Mouse (Mus musculus) stomach, embryonic 16.5 days (tissue): ENCODE results near the gene Cnppd1. TPM values are rescaled to one million over a fixed set of nuclear protein-coding genes. Genes with fewer than 3 reads are reported as not detected.

Experiments used
- ATAC-seq: fragments of 200-750 bp; cut with Nextera tagmentation; 2 replicates; pipeline ENCODE4 v1.8.0; 2017; ENCODE audit warnings: moderate number of reproducible peaks, moderate TSS enrichment; ENCODE audit not compliant: insufficient read depth, low FRiP score
- H3K27ac ChIP-seq: fragments of 300-500 bp; sonication (generic); 2 replicates; pipeline ENCODE4 v1.5.1; 2014; ENCODE audit warnings: low read length
- H3K27me3 ChIP-seq: fragments of 300-500 bp; sonication (generic); 2 replicates; pipeline ENCODE4 v1.6.1; 2014; ENCODE audit warnings: low read length, control low read depth, mixed read lengths; ENCODE audit not compliant: control insufficient read depth, insufficient read depth
- H3K36me3 ChIP-seq: fragments of 300-500 bp; sonication (generic); 2 replicates; pipeline ENCODE4 v1.6.1; 2014; ENCODE audit warnings: low read length; ENCODE audit not compliant: control insufficient read depth, insufficient read depth
- H3K4me1 ChIP-seq: fragments of 300-500 bp; sonication (generic); 2 replicates; pipeline ENCODE4 v1.6.1; 2014; ENCODE audit warnings: low read length, control low read depth, mixed read lengths; ENCODE audit not compliant: control insufficient read depth, insufficient read depth
- H3K4me2 ChIP-seq: fragments of 300-500 bp; sonication (generic); 2 replicates; pipeline ENCODE4 v1.6.1; 2014; ENCODE audit warnings: low read depth, low read length, mixed read lengths
- H3K4me3 ChIP-seq: fragments of 300-500 bp; sonication (generic); replicated peaks from 2 replicates; pipeline ENCODE4 v1.5.1; 2014; ENCODE audit warnings: mild to moderate bottlenecking, low read length
- H3K9ac ChIP-seq: fragments of 300-500 bp; sonication (generic); 2 replicates; pipeline ENCODE4 v1.6.1; 2014; ENCODE audit warnings: low read length
- H3K9me3 ChIP-seq: fragments of 300-500 bp; sonication (generic); replicated peaks from 2 replicates; pipeline ENCODE4 v1.6.1; 2016; ENCODE audit warnings: low read length, control low read depth; ENCODE audit not compliant: control insufficient read depth
- WGBS: fragments of 180-500 bp; shearing (Covaris S2); extraction: QIAGEN DNeasy Blood & Tissue Kit; methylation state at CpG from one replicate; pipeline ENCODE4 v1.1.7; 2014; 5-methylcytosine and 5-hydroxymethylcytosine counted together
- polyA plus RNA-seq: library from polyadenylated mRNA; unstranded; fragments of >200 nt; fragmentation: Nextera tagmentation; extraction: Ambion mirVana; gene quantifications from 2 replicates; pipeline ENCODE4 v1.2.1, GENCODE M21; 2015

Gene Cnppd1
- polyA plus RNA-seq, 1 experiment from 2014 or later, result 41.4 TPM

DNA sequence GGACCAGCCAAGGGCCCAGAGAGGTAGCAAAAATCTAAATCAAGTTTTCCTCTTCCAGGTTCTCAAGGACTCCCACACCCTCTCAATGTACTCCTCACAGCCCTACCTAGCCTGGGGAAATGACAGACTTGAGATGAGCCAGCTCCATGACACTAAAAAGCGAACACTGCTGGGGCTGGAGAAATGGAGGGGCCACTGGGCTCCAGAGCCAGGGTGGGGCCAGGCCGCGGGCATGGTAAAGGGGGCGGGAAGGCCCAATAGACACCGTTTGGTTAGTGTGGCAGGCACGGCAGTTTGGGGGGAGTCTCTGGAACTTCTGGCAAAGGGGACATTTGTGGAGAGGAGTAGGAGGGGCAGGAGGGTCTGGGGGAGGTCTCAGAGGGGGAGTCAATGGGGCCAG lies 6.2 kb downstream of the Cnppd1 start:
- H3K9ac ChIP-seq, result no peak overlapping the region
- no peak overlapping the region for H3K27ac ChIP-seq
- no peak for ATAC-seq
- 67% methylated on average over 6 of the region's 6 CpGs for WGBS
- peaks cover 17% of the 10 kb centered on the region; the same call in 1 of the 2 replicates for H3K36me3 ChIP-seq
- no peaks in the 10 kb centered on the region for H3K9me3 ChIP-seq
- H3K4me1 ChIP-seq, result peaks cover 16% of the 10 kb centered on the region
- H3K4me2 ChIP-seq, result no peak overlapping the region
- H3K27me3 ChIP-seq, result no peaks in the 10 kb centered on the region
- H3K4me3 ChIP-seq, result no peak overlapping the region

DNA sequence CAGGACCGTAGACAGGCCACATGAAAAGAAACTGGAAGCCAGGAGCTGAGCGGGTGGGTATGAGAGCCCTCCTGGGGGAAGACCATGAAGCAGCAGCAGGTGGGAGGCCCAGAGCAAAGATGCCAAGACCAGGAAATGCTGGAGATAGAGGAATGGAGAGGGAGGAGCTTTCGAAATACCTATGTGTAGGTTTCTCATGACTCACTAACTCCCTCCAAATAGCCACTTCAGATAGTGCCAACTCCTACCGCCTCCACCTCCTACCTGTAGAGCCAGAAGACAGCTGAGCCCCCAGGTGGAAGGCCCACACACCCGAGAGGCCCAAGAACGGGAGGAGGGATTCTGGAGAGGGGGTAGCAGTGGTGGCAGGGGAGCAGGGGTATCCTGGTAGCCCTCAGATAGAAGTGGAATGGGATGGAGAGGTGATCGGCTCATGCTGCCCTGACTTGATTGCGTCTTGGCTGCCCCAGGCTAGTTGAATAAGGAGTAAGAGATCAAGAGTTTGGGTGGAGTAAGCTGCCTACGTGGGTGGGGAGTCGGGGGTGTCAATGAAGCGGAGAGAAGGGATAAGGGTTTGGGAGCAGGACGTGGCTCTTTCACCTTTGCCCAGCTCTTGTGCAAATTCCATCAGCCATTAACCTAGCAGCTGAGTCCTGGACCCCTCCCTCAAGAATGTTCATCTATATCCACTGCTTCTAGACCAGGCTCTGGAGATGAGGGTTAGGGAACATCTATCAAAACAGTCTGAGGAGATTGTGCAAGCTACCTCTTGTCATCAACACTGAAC lies 8.9 kb downstream of the Cnppd1 start, which contains the start of gene Slc23a3:
Gene Slc23a3, minus strand, starts transcription at position 470 of the 787 bp plus-strand sequence.
- Histone ChIP-seq H3K4me1 (peaks cover 4% of the 10 kb centered on the region; the same call in 1 of the 2 replicates), H3K36me3 (peaks cover 13% of the 10 kb centered on the region; the same call in 1 of the 2 replicates), H3K27me3 (no peaks in the 10 kb centered on the region), H3K9ac (no peak within 1 kb of the TSS), H3K4me3 (no peak within 1 kb of the TSS), H3K9me3 (no peaks in the 10 kb centered on the region), H3K27ac (no peak within 1 kb of the TSS), H3K4me2 (no peak within 1 kb of the TSS)
- no peak for ATAC-seq
- WGBS, result 49% methylated on average over 12 of the region's 12 CpGs

DNA sequence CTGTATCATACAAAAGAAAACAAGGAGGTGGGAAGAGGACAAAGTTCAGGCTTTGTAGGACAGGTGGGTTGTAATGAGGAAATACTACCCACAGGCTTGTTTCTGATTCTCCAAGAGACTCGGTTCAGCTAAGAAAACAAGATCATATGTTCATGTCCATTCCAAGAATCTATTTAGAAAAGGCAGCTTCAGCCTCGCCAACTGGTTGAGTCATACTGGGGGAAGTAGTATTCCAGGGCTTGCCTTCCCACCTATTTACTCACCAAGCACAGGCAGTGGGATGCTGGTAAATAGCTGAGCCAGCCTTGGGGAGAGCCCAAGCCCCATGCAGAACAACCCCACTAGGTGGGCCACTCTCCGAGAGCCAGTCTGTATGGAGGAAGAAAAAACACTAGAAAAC lies 13.9 kb downstream of the Cnppd1 start:
- ATAC-seq, result no peak
- WGBS, result 65% methylated on average over 3 of the region's 3 CpGs

DNA sequence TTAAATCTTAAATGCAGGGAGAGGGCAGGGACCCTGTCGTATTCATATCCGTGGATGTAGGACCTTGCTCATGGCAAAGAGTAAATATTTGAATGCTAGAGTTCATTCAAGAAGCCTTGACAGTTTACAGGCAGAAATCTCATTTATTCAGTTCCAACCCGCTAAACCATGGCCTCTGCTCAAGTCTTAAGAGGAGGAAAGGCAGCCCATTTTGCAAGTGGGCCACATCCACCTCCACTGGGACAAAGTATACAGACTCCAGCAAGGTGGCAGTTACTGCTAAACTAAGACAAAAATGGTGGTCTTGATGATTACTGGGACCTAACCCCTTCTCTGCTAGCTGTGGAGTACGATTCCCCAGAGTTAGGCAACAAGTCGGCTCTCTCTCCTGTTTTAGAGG lies 17.1 kb downstream of the Cnppd1 start:
- WGBS, result 31% methylated on average over 5 of the region's 5 CpGs

More for the DNA sequence above, 13.9 kb downstream of the Cnppd1 start:
- Histone ChIP-seq H3K4me1 (peaks cover 12% of the 10 kb centered on the region), H3K4me2 (no peak overlapping the region), H3K9ac (no peak overlapping the region), H3K9me3 (no peaks in the 10 kb centered on the region), H3K27ac (no peak overlapping the region), H3K4me3 (no peak overlapping the region), H3K27me3 (no peaks in the 10 kb centered on the region), H3K36me3 (no peaks in the 10 kb centered on the region)

DNA sequence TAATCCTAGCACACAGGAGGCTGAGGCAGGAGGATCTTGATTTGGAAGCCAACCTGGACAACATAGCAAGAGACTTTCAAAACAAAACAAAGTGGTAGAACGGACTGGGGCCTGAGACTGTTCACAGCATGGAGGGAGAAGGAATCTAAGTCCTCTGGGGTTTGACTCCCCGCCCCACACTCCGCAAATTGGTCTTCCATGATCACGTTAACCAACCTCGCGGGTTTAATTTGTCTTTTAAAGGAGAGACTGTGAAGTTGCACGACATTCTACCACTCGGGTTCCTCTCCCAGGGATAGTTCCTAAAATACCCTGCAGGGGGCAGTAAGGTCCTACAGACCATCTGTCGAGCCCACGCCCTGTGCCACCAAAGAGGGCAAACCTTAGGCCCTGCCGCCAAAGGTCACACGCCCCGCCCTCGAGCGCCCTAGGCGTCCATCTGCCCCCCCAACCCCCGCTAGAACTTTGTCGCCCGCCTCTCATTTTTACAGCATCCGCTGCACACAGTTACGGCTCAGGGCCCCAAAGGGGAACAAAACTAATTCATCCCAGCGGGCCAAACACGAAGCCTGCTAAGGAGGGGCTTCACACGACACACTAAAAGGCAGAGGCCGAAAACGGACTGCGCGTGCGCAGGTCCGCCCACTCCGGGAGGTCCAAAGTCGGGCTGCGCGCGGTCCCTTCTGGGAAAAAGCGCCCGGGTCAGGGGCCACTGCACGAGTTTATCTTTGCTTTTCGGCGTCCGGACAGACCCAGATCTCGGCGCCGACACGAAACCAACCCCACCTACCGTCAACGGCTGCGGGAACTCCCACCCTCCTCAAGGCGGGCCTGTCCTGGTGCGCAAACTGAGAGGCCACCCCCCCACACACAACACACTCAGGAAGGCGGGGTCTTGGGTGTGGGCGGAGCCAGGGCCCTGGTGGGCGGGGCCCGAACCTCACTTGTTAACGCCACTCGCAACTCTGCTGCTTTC lies 17.9 kb downstream of the Cnppd1 start, which contains the start of gene Nhej1:
Gene Nhej1, minus strand, starts transcription at position 855 of the 976 bp plus-strand sequence.
- Histone ChIP-seq H3K27me3 (no peaks in the 10 kb centered on the region), H3K36me3 (no peaks in the 10 kb centered on the region), H3K9me3 (no peaks in the 10 kb centered on the region), H3K27ac (peak within 1 kb of the TSS; percentile 99), H3K4me2 (peak within 1 kb of the TSS; percentile 57), H3K4me3 (peak within 1 kb of the TSS; percentile 56), H3K4me1 (peaks cover 12% of the 10 kb centered on the region), H3K9ac (peak within 1 kb of the TSS; percentile 71)
- 2% methylated on average over 56 of the region's 56 CpGs for whole genome bisulfite sequencing
- ATAC-seq, result peak; percentile 98

More for the DNA sequence above, 17.1 kb downstream of the Cnppd1 start:
- peak overlapping the region; percentile 57 for H3K4me2 ChIP-seq
- peak overlapping the region; percentile 71 for H3K9ac ChIP-seq
- H3K27ac ChIP-seq, result peak overlapping the region; percentile 99
- no peaks in the 10 kb centered on the region for H3K36me3 ChIP-seq
- no peaks in the 10 kb centered on the region for H3K9me3 ChIP-seq
- no peak for ATAC-seq
- H3K4me3 ChIP-seq, result peak overlapping the region; percentile 56
- H3K27me3 ChIP-seq, result no peaks in the 10 kb centered on the region
- H3K4me1 ChIP-seq, result peaks cover 12% of the 10 kb centered on the region

DNA sequence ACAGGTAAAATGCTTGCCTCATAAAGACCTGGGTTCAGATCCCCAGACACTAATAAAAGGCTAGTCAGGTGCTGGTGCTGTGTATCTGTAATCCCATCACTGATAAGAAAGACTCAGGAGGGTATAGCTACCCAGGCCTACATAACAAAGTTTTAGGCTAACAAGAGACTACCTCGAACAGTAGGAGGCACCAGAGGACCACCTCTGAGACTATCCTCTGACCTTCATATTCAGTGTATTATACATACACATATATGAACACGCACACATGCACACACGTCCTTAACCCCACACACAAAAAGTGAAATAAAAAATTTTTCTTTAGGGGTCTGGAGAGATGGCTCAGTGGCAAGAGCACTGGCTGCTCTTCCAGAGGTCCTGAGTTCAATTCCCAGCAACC lies 20.3 kb downstream of the Cnppd1 start:
- Histone ChIP-seq H3K9ac (no peak overlapping the region), H3K27ac (no peak overlapping the region), H3K36me3 (no peaks in the 10 kb centered on the region), H3K27me3 (no peaks in the 10 kb centered on the region), H3K4me3 (no peak overlapping the region), H3K4me1 (peaks cover 12% of the 10 kb centered on the region), H3K4me2 (no peak overlapping the region), H3K9me3 (no peaks in the 10 kb centered on the region)
- 79% methylated on average over 3 of the region's 3 CpGs for WGBS
- no peak for ATAC-seq

Other genes with a start within 250 kb of the Cnppd1 start
- 1.4 and 1.9 TPM in 2 replicates for gene Cryba2, start 249.6 kb downstream of the Cnppd1 start, polyA plus RNA-seq
- gene Cfap65, start 207.1 kb downstream of the Cnppd1 start, polyA plus RNA-seq, result 0.05 and 0.07 TPM in 2 replicates
- 19.0 and 22.0 TPM in 2 replicates for gene Ihh, start 191.0 kb downstream of the Cnppd1 start, polyA plus RNA-seq
- gene Nhej1, start 17.5 kb downstream of the Cnppd1 start, polyA plus RNA-seq, result 7.6 TPM in 2 replicates
- 0.85 and 1.3 TPM in 2 replicates for gene Slc23a3, start 8.8 kb downstream of the Cnppd1 start, polyA plus RNA-seq
- 35.4 and 36.5 TPM in 2 replicates for gene Retreg2, start 67 bp upstream of the Cnppd1 start, polyA plus RNA-seq
- gene Zfand2b, start 25.9 kb upstream of the Cnppd1 start, polyA plus RNA-seq, result 43.3 and 45.3 TPM in 2 replicates
- gene Abcb6, start 37.7 kb upstream of the Cnppd1 start, polyA plus RNA-seq, result 23.2 and 27.7 TPM in 2 replicates
- 26.3 and 26.5 TPM in 2 replicates for gene Ankzf1, start 49.4 kb upstream of the Cnppd1 start, polyA plus RNA-seq
- 28.4 TPM in 2 replicates for gene Atg9a, start 49.5 kb upstream of the Cnppd1 start, polyA plus RNA-seq
- gene Glb1l, start 68.1 kb upstream of the Cnppd1 start, polyA plus RNA-seq, result 18.2 and 20.1 TPM in 2 replicates
- gene Stk16, start 68.1 kb upstream of the Cnppd1 start, polyA plus RNA-seq, result 109 and 115 TPM in 2 replicates
- 184 and 218 TPM in 2 replicates for gene Tuba4a, start 77.2 kb upstream of the Cnppd1 start, polyA plus RNA-seq
- gene A630095N17Rik, start 89.4 kb upstream of the Cnppd1 start, polyA plus RNA-seq, result not detected in 2 replicates
- gene Dnajb2, start 93.7 kb upstream of the Cnppd1 start, polyA plus RNA-seq, result 31.3 and 32.3 TPM in 2 replicates
- 2.0 and 2.6 TPM in 2 replicates for gene Ptprn, start 121.8 kb upstream of the Cnppd1 start, polyA plus RNA-seq
- 6.0 and 6.6 TPM in 2 replicates for gene Resp18, start 135.7 kb upstream of the Cnppd1 start, polyA plus RNA-seq
- 125 and 139 TPM in 2 replicates for gene Dnpep, start 175.3 kb upstream of the Cnppd1 start, polyA plus RNA-seq
- 166 and 194 TPM in 2 replicates for gene Des, start 217.6 kb upstream of the Cnppd1 start, polyA plus RNA-seq
- gene Speg, start 232.6 kb upstream of the Cnppd1 start, polyA plus RNA-seq, result 41.1 and 41.2 TPM in 2 replicates